Mouse (Mus musculus) gastrocnemius, postnatal 36 days (tissue): Measurements from ENCODE around the gene Ccdc142. TPM values are rescaled to one million over a fixed set of nuclear protein-coding genes. Genes with fewer than 3 reads are reported as not detected.

Experiments used
- microRNA-seq, 2 experiments: library from miRNA; unstranded; fragments of <30 nt; microRNA quantifications; one replicate each; pipeline ENCODE4 v1.2.0; 2021
- total RNA-seq, 2 experiments: library from RNA; stranded (reverse); gene quantifications; 2 replicates each; pipeline ENCODE4 v1.2.3; 2021

The Ccdc142 gene
- total RNA-seq, 2 experiments from 2014 or later, result 1.2 to 3.1 TPM

Small RNAs within 50 kb of the gene (microRNA-seq; reads per million reads assigned to microRNA genes)
- gene Mir3470a, result 0 reads per million in 2 experiments

Other genes with a start within 250 kb of the Ccdc142 start
- gene Sema4f, start 161.8 kb upstream of the Ccdc142 start, total RNA-seq, result under 1 TPM; 0.10 to 0.15 TPM
- not detected for gene M1ap, start 154.7 kb upstream of the Ccdc142 start, total RNA-seq
- 1 to 10 TPM; 2.4 to 2.5 TPM for gene Dok1, start 68.1 kb upstream of the Ccdc142 start, total RNA-seq
- 1 to 10 TPM; 2.9 to 3.1 TPM for gene Loxl3, start 67.4 kb upstream of the Ccdc142 start, total RNA-seq
- 10 to 100 TPM; 82.8 to 88.8 TPM for gene Aup1, start 47.1 kb upstream of the Ccdc142 start, total RNA-seq
- 10 to 100 TPM; 16.7 to 18.3 TPM for gene Htra2, start 46.3 kb upstream of the Ccdc142 start, total RNA-seq
- gene Dqx1, start 43.8 kb upstream of the Ccdc142 start, total RNA-seq, result under 1 TPM; 0.26 to 0.32 TPM
- not detected for gene Tlx2, start 31.3 kb upstream of the Ccdc142 start, total RNA-seq
- 1 to 10 TPM; 4.5 to 7.4 TPM for gene Pcgf1, start 23.7 kb upstream of the Ccdc142 start, total RNA-seq
- under 1 TPM in 1 of 2 experiments, not detected in 1; 0.56 TPM for gene Lbx2, start 15.2 kb upstream of the Ccdc142 start, total RNA-seq
- 1 to 10 TPM in 1 of 2 experiments, under 1 TPM in 1; 0.69 to 1.0 TPM for gene Gm42688, start within 50 bp of the Ccdc142 start, total RNA-seq
- gene Mrpl53, start 7.4 kb downstream of the Ccdc142 start, total RNA-seq, result 100 to 1,000 TPM in 1 of 2 experiments, 10 to 100 TPM in 1; 91.0 to 103 TPM
- 1 to 10 TPM; 4.4 to 4.5 TPM for gene Mogs, start 13.9 kb downstream of the Ccdc142 start, total RNA-seq
- gene Wbp1, start 20.0 kb downstream of the Ccdc142 start, total RNA-seq, result 10 to 100 TPM; 35.4 to 35.8 TPM
- gene Ino80b, start 23.8 kb downstream of the Ccdc142 start, total RNA-seq, result 10 to 100 TPM; 14.3 to 14.5 TPM
- gene Rtkn, start 33.9 kb downstream of the Ccdc142 start, total RNA-seq, result 10 to 100 TPM; 11.3 to 13.8 TPM
- gene Wdr54, start 54.8 kb downstream of the Ccdc142 start, total RNA-seq, result 1 to 10 TPM in 1 of 2 experiments, under 1 TPM in 1; 0.92 to 1.3 TPM
- under 1 TPM in 1 of 2 experiments, not detected in 1; 0.13 TPM for gene 1700003E16Rik, start 54.8 kb downstream of the Ccdc142 start, total RNA-seq
- gene Dctn1, start 64.3 kb downstream of the Ccdc142 start, total RNA-seq, result 100 to 1,000 TPM; 128 to 135 TPM
- not detected for gene Slc4a5, start 118.2 kb downstream of the Ccdc142 start, total RNA-seq
- 1 to 10 TPM; 4.3 to 8.2 TPM for gene Mthfd2, start 224.3 kb downstream of the Ccdc142 start, total RNA-seq
- 1 to 10 TPM; 9.5 to 9.8 TPM for gene Mob1a, start 224.4 kb downstream of the Ccdc142 start, total RNA-seq
- 100 to 1,000 TPM; 223 to 243 TPM for gene Bola3, start 247.5 kb downstream of the Ccdc142 start, total RNA-seq